38 mouse cellular contexts compared by ENCODE assay signal in the genomic region with DNA sequence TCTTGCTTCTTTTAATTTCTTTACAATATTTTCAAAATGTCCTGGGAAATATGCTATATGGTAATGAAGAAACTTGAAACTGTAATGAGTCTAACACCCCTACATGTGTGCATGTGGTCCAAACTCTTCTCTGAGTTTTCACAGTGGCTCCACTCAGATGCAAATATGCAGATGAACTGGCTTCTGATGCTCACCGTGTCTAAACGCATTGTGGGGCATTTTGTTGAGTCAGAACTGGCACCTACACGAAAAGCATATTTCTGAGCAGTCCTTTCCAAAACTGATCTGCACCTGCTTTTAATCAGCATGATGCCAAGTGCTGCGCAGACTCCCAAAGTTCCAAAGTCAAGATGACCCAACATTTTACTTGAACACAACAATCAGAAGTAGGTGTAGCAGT. TPM values are rescaled to one million over a fixed set of nuclear protein-coding genes. Genes with fewer than 3 reads are reported as not detected.
"Had no signal": no experiment of that assay in that cellular context is flagged by ENCODE, and none has a peak within 500 bp of the region (broad histone marks: within the 10 kb centered on the region; RNA-seq: fewer than 3 reads in every experiment).

No protein-coding gene starts in this region.

- H3K27ac ChIP-seq: limb, embryonic 12.5 days; limb, embryonic 13.5 days; limb, embryonic 15.5 days; liver, embryonic 12.5 days; liver, embryonic 13.5 days; liver, embryonic 14.5 days; liver, embryonic 15.5 days; lung, embryonic 15.5 days; macrophage; midbrain, embryonic 10.5 days; midbrain, embryonic 12.5 days; midbrain, embryonic 13.5 days; midbrain, embryonic 15.5 days; neural tube, embryonic 12.5 days; neural tube, embryonic 13.5 days had no signal

- H3K27me3 ChIP-seq: limb, embryonic 12.5 days; limb, embryonic 13.5 days; limb, embryonic 15.5 days; liver, embryonic 12.5 days; liver, embryonic 13.5 days; liver, embryonic 15.5 days; lung, embryonic 15.5 days; megakaryocyte, embryonic 14.5 days; midbrain, embryonic 12.5 days; midbrain, embryonic 13.5 days; midbrain, embryonic 15.5 days; neural tube, embryonic 12.5 days; neural tube, embryonic 13.5 days had no signal

- H3K9ac ChIP-seq: limb, embryonic 12.5 days; limb, embryonic 13.5 days; limb, embryonic 15.5 days; liver, embryonic 12.5 days; liver, embryonic 13.5 days; liver, embryonic 14.5 days; liver, embryonic 15.5 days; liver, postnatal 0 days; lung, embryonic 14.5 days; lung, embryonic 15.5 days; midbrain, embryonic 12.5 days; midbrain, embryonic 13.5 days; midbrain, embryonic 15.5 days; neural tube, embryonic 12.5 days; neural tube, embryonic 13.5 days had no signal

- H3K4me1 ChIP-seq: limb, embryonic 15.5 days; liver, embryonic 12.5 days; liver, embryonic 13.5 days; liver, embryonic 15.5 days; lung, embryonic 15.5 days; megakaryocyte, embryonic 14.5 days; midbrain, embryonic 10.5 days; midbrain, embryonic 12.5 days; midbrain, embryonic 13.5 days; midbrain, embryonic 15.5 days; neural tube, embryonic 12.5 days; neural tube, embryonic 13.5 days had no signal

- H3K9me3 ChIP-seq: limb, embryonic 10.5 days; limb, embryonic 12.5 days; limb, embryonic 13.5 days; limb, embryonic 15.5 days; liver, embryonic 12.5 days; liver, embryonic 13.5 days; liver, embryonic 15.5 days; lung, embryonic 15.5 days; megakaryocyte, embryonic 14.5 days; midbrain, embryonic 10.5 days; midbrain, embryonic 12.5 days; midbrain, embryonic 13.5 days; midbrain, embryonic 15.5 days; neural tube, embryonic 12.5 days; neural tube, embryonic 13.5 days had no signal

- ATAC-seq: liver, embryonic 12.5 days; liver, postnatal 0 days; lung, postnatal 0 days; midbrain, embryonic 13.5 days; midbrain, embryonic 15.5 days; midbrain, embryonic 16.5 days had no signal

- H3K4me3 ChIP-seq: limb, embryonic 10.5 days; limb, embryonic 12.5 days; limb, embryonic 13.5 days; limb, embryonic 15.5 days; liver, embryonic 12.5 days; liver, embryonic 13.5 days; liver, embryonic 15.5 days; lung, embryonic 15.5 days; megakaryocyte, embryonic 14.5 days; midbrain, embryonic 10.5 days; midbrain, embryonic 12.5 days; midbrain, embryonic 13.5 days; midbrain, embryonic 15.5 days; myocyte; neural tube, embryonic 12.5 days; neural tube, embryonic 13.5 days had no signal

- H3K4me2 ChIP-seq: limb, embryonic 12.5 days; limb, embryonic 13.5 days; limb, embryonic 15.5 days; liver, embryonic 11.5 days; liver, embryonic 12.5 days; liver, embryonic 13.5 days; liver, embryonic 15.5 days; lung, embryonic 14.5 days; lung, embryonic 15.5 days; midbrain, embryonic 11.5 days; midbrain, embryonic 12.5 days; midbrain, embryonic 13.5 days; midbrain, embryonic 15.5 days; neural tube, embryonic 12.5 days; neural tube, embryonic 13.5 days had no signal

- DNase-seq: left cerebral cortex, postnatal 4 days; liver; liver, embryonic 13.5 days; liver, postnatal 0 days; lung, adult 18-20 months; lung, adult 2 months; lung, embryonic 14.5 days; lung, postnatal 10 days; lung, postnatal 14 days; lung, postnatal 36 days; lung, postnatal 4 days; midbrain, embryonic 14.5 days had no signal

- H3K36me3 ChIP-seq: limb, embryonic 10.5 days; limb, embryonic 12.5 days; limb, embryonic 13.5 days; limb, embryonic 15.5 days; liver, embryonic 12.5 days; liver, embryonic 13.5 days; liver, embryonic 15.5 days; lung, embryonic 15.5 days; midbrain, embryonic 10.5 days; midbrain, embryonic 12.5 days had no signal

RNA-seq across cellular contexts. Expression of a gene that starts 54.1 kb away (rescaled TPM):
- total RNA-seq: liver, adult 2 months; megakaryocyte progenitor cell, adult 5-6 weeks; megakaryocyte, adult 5-6 weeks; megakaryocyte-erythroid progenitor cell, adult 5-6 weeks; monocyte, adult 5-6 weeks had no signal
- polyA plus RNA-seq: liver, adult 2 months; macrophage had no signal
